In genomic region chr5:30930121-30930520, GRCm38 (mm10) we compare ENCODE assay signal across 8 mouse cellular contexts. TPM values are rescaled to one million over a fixed set of nuclear protein-coding genes. Genes with fewer than 3 reads are reported as not detected.
DNase-seq lines count a peak whose midpoint lies in the region; ATAC-seq and TF ChIP-seq lines count a peak whose summit lies in the region.

No protein-coding gene starts in this region.

- intact Hi-C loops in left cerebral cortex, postnatal 10 days (cut with DNase I) = loop anchor here (5.0 kb wide), 1 partner anchor 72 kb away; no protein-coding TSS in a partner anchor

- no peak overlapping the region for H3K27ac ChIP-seq in thymus, adult 2 months (ENCODE audit: control insufficient read depth, insufficient read depth, low read length)
- 0 out of 2 replicates have a peak overlapping the region, but pooled peaks have one; percentile 17 for H3K27ac ChIP-seq in embryonic facial prominence, embryonic 15.5 days (replicated peaks)
- no peak overlapping the region for H3K27ac ChIP-seq in hindbrain, postnatal 0 days

- no peaks in the 10 kb centered on the region for H3K27me3 ChIP-seq in thymus, adult 2 months (ENCODE audit: control insufficient read depth, insufficient read depth, low read length)
- no peaks in the 10 kb centered on the region for H3K27me3 ChIP-seq in embryonic facial prominence, embryonic 15.5 days
- no peaks in the 10 kb centered on the region for H3K27me3 ChIP-seq in hindbrain, postnatal 0 days (ENCODE audit: insufficient read depth, low read length)
- H3K27me3 ChIP-seq in myocyte (ENCODE audit: control insufficient read depth, insufficient read depth, insufficient read length) = no peaks in the 10 kb centered on the region

- no peak for ATAC-seq in embryonic facial prominence, embryonic 15.5 days (ENCODE audit: insufficient number of reproducible peaks, low FRiP score, low TSS enrichment, low read depth)
- ATAC-seq in hindbrain, postnatal 0 days = peak; percentile 36; the same call in 1 of the 2 replicates
- no peak for ATAC-seq in inflammation-experienced regulatory T-cells, adult 6 months

- DNase-seq in thymus, adult 2 months = peak; percentile 64
- no peak for DNase-seq in thymus, adult 18-20 months
- peak; percentile 85 for DNase-seq in adrenal gland, postnatal 14 days
- peak; percentile 89 for DNase-seq in hindbrain, postnatal 0 days (ENCODE audit: low spot score)
- DNase-seq in left cerebral cortex, postnatal 10 days (ENCODE audit: extremely low spot score in 1 of 2, low spot score in 2 of 2) = peak; percentile 74 to 83

- H3K36me3 ChIP-seq in thymus, adult 2 months (ENCODE audit: control insufficient read depth, insufficient read depth, low read length) = no peaks in the 10 kb centered on the region
- H3K36me3 ChIP-seq in embryonic facial prominence, embryonic 15.5 days = no peaks in the 10 kb centered on the region
- H3K36me3 ChIP-seq in hindbrain, postnatal 0 days (ENCODE audit: insufficient read depth, low read length) = no peaks in the 10 kb centered on the region
- no peaks in the 10 kb centered on the region for H3K36me3 ChIP-seq in myocyte (ENCODE audit: control insufficient read depth, insufficient read depth)

- H3ac ChIP-seq in myocyte (ENCODE audit: control insufficient read depth, insufficient read length) = no peak overlapping the region

- H3K9me3 ChIP-seq in embryonic facial prominence, embryonic 15.5 days (replicated peaks) = no peaks in the 10 kb centered on the region
- no peaks in the 10 kb centered on the region for H3K9me3 ChIP-seq in hindbrain, postnatal 0 days (ENCODE audit: low read length)

- no peak for TF ChIP-seq POLR2A in thymus, adult 2 months (IDR thresholded peaks at IDR 0.05; ENCODE audit: control insufficient read depth, extremely low read depth, insufficient read depth, low read length, poor library complexity)
- TF ChIP-seq POLR2A in myocyte (IDR thresholded peaks at IDR 0.05; ENCODE audit: insufficient read length, low read depth) = no peak

- no peak overlapping the region for H3K9ac ChIP-seq in embryonic facial prominence, embryonic 15.5 days
- H3K9ac ChIP-seq in hindbrain, postnatal 0 days (replicated peaks; ENCODE audit: low read length) = no peak overlapping the region

- H3K4me3 ChIP-seq in thymus, adult 2 months (ENCODE audit: control insufficient read depth, insufficient read depth, low read length) = no peak overlapping the region
- H3K4me3 ChIP-seq in embryonic facial prominence, embryonic 15.5 days (replicated peaks) = no peak overlapping the region
- H3K4me3 ChIP-seq in hindbrain, postnatal 0 days (ENCODE audit: low read length) = no peak overlapping the region
- H3K4me3 ChIP-seq in myocyte = no peak overlapping the region

- 75% methylated on average over 4 of the region's 4 CpGs for WGBS in thymus, adult 2 months
- WGBS in embryonic facial prominence, embryonic 15.5 days = 34% methylated on average over 4 of the region's 4 CpGs
- whole genome bisulfite sequencing in hindbrain, postnatal 0 days = 34% methylated on average over 4 of the region's 4 CpGs

- H3K4me2 ChIP-seq in embryonic facial prominence, embryonic 15.5 days (replicated peaks) = no peak overlapping the region
- no peak overlapping the region for H3K4me2 ChIP-seq in hindbrain, postnatal 0 days (ENCODE audit: low read depth, low read length)
- peak overlapping the region; percentile 40 for H3K4me2 ChIP-seq in myocyte (ENCODE audit: low read depth)

- no peak for TF ChIP-seq CTCF in thymus, adult 2 months (IDR thresholded peaks at IDR 0.05; ENCODE audit: borderline replicate concordance, control insufficient read depth, extremely low read depth, insufficient read depth, low read length, poor library complexity)
- peak; percentile 80 for TF ChIP-seq CTCF in hindbrain, postnatal 0 days (IDR thresholded peaks at IDR 0.05; ENCODE audit: low read depth)

- H3K79me2 ChIP-seq in myocyte (ENCODE audit: control insufficient read depth, insufficient read depth) = no peaks in the 10 kb centered on the region

- no peaks in the 10 kb centered on the region for H3K4me1 ChIP-seq in thymus, adult 2 months (replicated peaks; ENCODE audit: control insufficient read depth, insufficient read depth, low read length)
- H3K4me1 ChIP-seq in embryonic facial prominence, embryonic 15.5 days = peaks cover 5% of the 10 kb centered on the region; the same call in 1 of the 2 replicates
- H3K4me1 ChIP-seq in hindbrain, postnatal 0 days (ENCODE audit: insufficient read depth, low read length) = no peaks in the 10 kb centered on the region

TF ChIP-seq in myocyte, 11 proteins besides CTCF, POLR2A, EP300 and RAD21:
- TF ChIP-seq TCF3 (IDR thresholded peaks at IDR 0.05; ENCODE audit: insufficient read length, low read depth) (no peak), TCF12 (IDR thresholded peaks at IDR 0.05; ENCODE audit: insufficient read depth, poor library complexity, severe bottlenecking) (no peak), MAX (IDR thresholded peaks at IDR 0.05; ENCODE audit: low read depth) (no peak), SRF (IDR thresholded peaks at IDR 0.05; ENCODE audit: control insufficient read depth, insufficient read length, low read depth) (no peak), CEBPB (IDR thresholded peaks at IDR 0.05; ENCODE audit: insufficient read depth, poor library complexity, severe bottlenecking) (no peak), REST (IDR thresholded peaks at IDR 0.05; ENCODE audit: insufficient read depth, insufficient read length) (no peak), E2F4 (IDR thresholded peaks at IDR 0.05; ENCODE audit: insufficient read depth) (no peak), MYOG (IDR thresholded peaks at IDR 0.05; ENCODE audit: control insufficient read depth in 1 of 3, insufficient read depth in 1 of 3, insufficient read length in 2 of 3, low read depth in 2 of 3) (no peak), USF1 (IDR thresholded peaks at IDR 0.05; ENCODE audit: low read depth) (no peak), POLR2AphosphoS2 (IDR thresholded peaks at IDR 0.05; ENCODE audit: insufficient read length, low read depth) (no peak)

RNA-seq across cellular contexts. Expression of gene Khk, which starts 8.9 kb away (rescaled TPM):
- 28.3 and 32.0 TPM in 2 replicates for polyA plus RNA-seq in thymus, adult 2 months (2012; rRNA removed)
- total RNA-seq in adrenal gland, postnatal 14 days (2021) = 48.4 and 70.5 TPM in 2 replicates
- 23.8 and 25.6 TPM in 2 replicates for polyA plus RNA-seq in embryonic facial prominence, embryonic 15.5 days (2015; fragmentation: Nextera tagmentation; extraction: Ambion mirVana)
- total RNA-seq in hindbrain, postnatal 0 days (2014; rRNA removed) = 3.0 and 14.6 TPM in 2 replicates
- 16.5 and 17.4 TPM in 2 replicates for polyA plus RNA-seq in hindbrain, postnatal 0 days (2015; fragmentation: Nextera tagmentation; extraction: Ambion mirVana)
- 1 to 10 TPM; 7.3 to 8.0 TPM for total RNA-seq in left cerebral cortex, postnatal 10 days (2021)
- polyA plus RNA-seq in myocyte (2012; fragmentation: generic; extraction: Trizol) = 16.6 TPM
- polyA plus RNA-seq in inflammation-experienced regulatory T-cells, adult 6 months (2017; shearing (Covaris generic)) = 10 to 100 TPM; 10.8 to 26.3 (median 24.3) TPM

RNA-seq across cellular contexts. Expression of gene Cgref1, which starts 15.3 kb away (rescaled TPM):
- 0.31 and 0.70 TPM in 2 replicates for polyA plus RNA-seq in thymus, adult 2 months (2012; rRNA removed)
- total RNA-seq in adrenal gland, postnatal 14 days (2021) = 0.56 and 0.86 TPM in 2 replicates
- polyA plus RNA-seq in embryonic facial prominence, embryonic 15.5 days (2015; fragmentation: Nextera tagmentation; extraction: Ambion mirVana) = 32.1 and 34.0 TPM in 2 replicates
- 114 and 153 TPM in 2 replicates for total RNA-seq in hindbrain, postnatal 0 days (2014; rRNA removed)
- polyA plus RNA-seq in hindbrain, postnatal 0 days (2015; fragmentation: Nextera tagmentation; extraction: Ambion mirVana) = 77.4 and 88.0 TPM in 2 replicates
- total RNA-seq in left cerebral cortex, postnatal 10 days (2021) = 10 to 100 TPM; 61.1 to 62.5 TPM
- polyA plus RNA-seq in myocyte (2012; fragmentation: generic; extraction: Trizol) = 26.2 TPM
- not detected for polyA plus RNA-seq in inflammation-experienced regulatory T-cells, adult 6 months (2017; shearing (Covaris generic))

RNA-seq across cellular contexts. Expression of gene Emilin1, which starts 16.9 kb away (rescaled TPM):
- polyA plus RNA-seq in thymus, adult 2 months (2012; rRNA removed) = 44.6 and 57.5 TPM in 2 replicates
- total RNA-seq in adrenal gland, postnatal 14 days (2021) = 46.2 and 51.0 TPM in 2 replicates
- polyA plus RNA-seq in embryonic facial prominence, embryonic 15.5 days (2015; fragmentation: Nextera tagmentation; extraction: Ambion mirVana) = 244 and 254 TPM in 2 replicates
- 8.1 and 9.3 TPM in 2 replicates for total RNA-seq in hindbrain, postnatal 0 days (2014; rRNA removed)
- polyA plus RNA-seq in hindbrain, postnatal 0 days (2015; fragmentation: Nextera tagmentation; extraction: Ambion mirVana) = 10.3 and 10.5 TPM in 2 replicates
- 1 to 10 TPM; 5.1 to 5.5 TPM for total RNA-seq in left cerebral cortex, postnatal 10 days (2021)
- polyA plus RNA-seq in myocyte (2012; fragmentation: generic; extraction: Trizol) = 25.8 TPM
- under 1 TPM in 1 of 3 experiments, not detected in 2; 0.84 TPM for polyA plus RNA-seq in inflammation-experienced regulatory T-cells, adult 6 months (2017; shearing (Covaris generic))

RNA-seq across cellular contexts. Expression of gene Ost4, which starts 22.5 kb away (rescaled TPM):
- 192 and 239 TPM in 2 replicates for polyA plus RNA-seq in thymus, adult 2 months (2012; rRNA removed)
- 210 and 212 TPM in 2 replicates for total RNA-seq in adrenal gland, postnatal 14 days (2021)
- 482 and 502 TPM in 2 replicates for polyA plus RNA-seq in embryonic facial prominence, embryonic 15.5 days (2015; fragmentation: Nextera tagmentation; extraction: Ambion mirVana)
- 109 and 179 TPM in 2 replicates for total RNA-seq in hindbrain, postnatal 0 days (2014; rRNA removed)
- polyA plus RNA-seq in hindbrain, postnatal 0 days (2015; fragmentation: Nextera tagmentation; extraction: Ambion mirVana) = 224 and 236 TPM in 2 replicates
- total RNA-seq in left cerebral cortex, postnatal 10 days (2021) = 100 to 1,000 TPM in 1 of 2 experiments, 10 to 100 TPM in 1; 98.0 to 102 TPM
- polyA plus RNA-seq in myocyte (2012; fragmentation: generic; extraction: Trizol) = 262 TPM
- polyA plus RNA-seq in inflammation-experienced regulatory T-cells, adult 6 months (2017; shearing (Covaris generic)) = 100 to 1,000 TPM; 283 to 295 (median 294) TPM

RNA-seq across cellular contexts. Expression of gene Preb, which starts 30.0 kb away (rescaled TPM):
- polyA plus RNA-seq in thymus, adult 2 months (2012; rRNA removed) = 401 and 419 TPM in 2 replicates
- total RNA-seq in adrenal gland, postnatal 14 days (2021) = 117 and 128 TPM in 2 replicates
- polyA plus RNA-seq in embryonic facial prominence, embryonic 15.5 days (2015; fragmentation: Nextera tagmentation; extraction: Ambion mirVana) = 125 and 130 TPM in 2 replicates
- 43.7 and 49.6 TPM in 2 replicates for total RNA-seq in hindbrain, postnatal 0 days (2014; rRNA removed)
- 104 and 106 TPM in 2 replicates for polyA plus RNA-seq in hindbrain, postnatal 0 days (2015; fragmentation: Nextera tagmentation; extraction: Ambion mirVana)
- 100 to 1,000 TPM; 116 to 122 TPM for total RNA-seq in left cerebral cortex, postnatal 10 days (2021)
- polyA plus RNA-seq in myocyte (2012; fragmentation: generic; extraction: Trizol) = 158 TPM
- polyA plus RNA-seq in inflammation-experienced regulatory T-cells, adult 6 months (2017; shearing (Covaris generic)) = 10 to 100 TPM; 56.7 to 79.6 (median 69.0) TPM

Comparison
In these comparisons a context has a peak if more than half of its experiments do, and no peak if none do; other contexts are left out.
1. DNase-seq: peak in thymus, adult 2 months (single experiment), adrenal gland, postnatal 14 days (single experiment), hindbrain, postnatal 0 days (single experiment) and left cerebral cortex, postnatal 10 days (2 of 2); none in thymus, adult 18-20 months (0 of 2).
2. RNA of gene Cgref1, which starts 15.3 kb away (polyA plus RNA-seq): 77.4 to 88.0 TPM in hindbrain, postnatal 0 days, 32.1 to 34.0 TPM in embryonic facial prominence, embryonic 15.5 days and 26.2 TPM in myocyte (single experiment); 0.31 to 0.70 TPM in thymus, adult 2 months and not detected in inflammation-experienced regulatory T-cells, adult 6 months; every median in the first group is over 10 times any median in the second.